Mouse (Mus musculus) intestine, postnatal 0 days (tissue): ENCODE data around the gene Osbpl2. TPM values are rescaled to one million over a fixed set of nuclear protein-coding genes. Genes with fewer than 3 reads are reported as not detected.
"Not testable (repeated sequence)": the region's sequence is repeated elsewhere in the genome, so short reads cannot be mapped to it uniquely, and the experiment has no call there.

Experiments used
- ATAC-seq: fragments of 200-750 bp; cut with Nextera tagmentation; 2 replicates; pipeline ENCODE4 v1.8.0; 2017; ENCODE audit warnings: mild to moderate bottlenecking, moderate TSS enrichment, moderate library complexity
- H3K27ac ChIP-seq: fragments of 300-500 bp; sonication (generic); 2 replicates; pipeline ENCODE4 v1.5.1; 2014; ENCODE audit warnings: mild to moderate bottlenecking, low read depth, low read length, moderate library complexity
- H3K27me3 ChIP-seq: fragments of 300-500 bp; sonication (generic); replicated peaks from 2 replicates; pipeline ENCODE4 v1.6.1; 2014; ENCODE audit warnings: low read length, mixed read lengths; ENCODE audit not compliant: control insufficient read depth, insufficient read depth
- H3K36me3 ChIP-seq: fragments of 300-500 bp; sonication (generic); 2 replicates; pipeline ENCODE4 v1.6.1; 2014; ENCODE audit warnings: mild to moderate bottlenecking, moderate library complexity; ENCODE audit not compliant: control insufficient read depth, insufficient read depth
- H3K4me1 ChIP-seq: fragments of 300-500 bp; sonication (generic); replicated peaks from 2 replicates; pipeline ENCODE4 v1.6.1; 2014; ENCODE audit warnings: antibody characterized with exemption, low read length, mixed read lengths; ENCODE audit not compliant: control insufficient read depth, insufficient read depth
- H3K4me2 ChIP-seq: fragments of 300-500 bp; sonication (generic); replicated peaks from 2 replicates; pipeline ENCODE4 v1.6.1; 2014; ENCODE audit warnings: low read depth, mild to moderate bottlenecking, moderate library complexity
- H3K4me3 ChIP-seq: fragments of 300-500 bp; sonication (generic); 2 replicates; pipeline ENCODE4 v1.5.1; 2014; ENCODE audit warnings: low read depth, low read length
- H3K9ac ChIP-seq: fragments of 300-500 bp; sonication (generic); 2 replicates; pipeline ENCODE4 v1.6.1; 2014; ENCODE audit warnings: mild to moderate bottlenecking, low read depth, low read length
- H3K9me3 ChIP-seq: fragments of 300-500 bp; sonication (generic); 2 replicates; pipeline ENCODE4 v1.6.1; 2016; ENCODE audit warnings: mixed run types; ENCODE audit not compliant: control insufficient read depth
- CTCF ChIP-seq: sonication (generic); IDR thresholded peaks from 2 replicates; pipeline ENCODE4 v1.5.1; 2016; ENCODE audit warnings: low read depth, mild to moderate bottlenecking, control low read depth, antibody characterized with exemption, moderate library complexity
- WGBS: fragments of 180-500 bp; shearing (Covaris S2); extraction: QIAGEN DNeasy Blood & Tissue Kit; methylation state at CpG from one replicate; pipeline ENCODE4 v1.1.7; 2014; 5-methylcytosine and 5-hydroxymethylcytosine counted together
- polyA plus RNA-seq: library from polyadenylated mRNA; unstranded; fragments of >200 nt; fragmentation: Nextera tagmentation; extraction: Ambion mirVana; gene quantifications from 2 replicates; pipeline ENCODE4 v1.2.1, GENCODE M21; 2015

The Osbpl2 gene
- polyA plus RNA-seq, 1 experiment from 2014 or later, result 22.9 TPM

DNA sequence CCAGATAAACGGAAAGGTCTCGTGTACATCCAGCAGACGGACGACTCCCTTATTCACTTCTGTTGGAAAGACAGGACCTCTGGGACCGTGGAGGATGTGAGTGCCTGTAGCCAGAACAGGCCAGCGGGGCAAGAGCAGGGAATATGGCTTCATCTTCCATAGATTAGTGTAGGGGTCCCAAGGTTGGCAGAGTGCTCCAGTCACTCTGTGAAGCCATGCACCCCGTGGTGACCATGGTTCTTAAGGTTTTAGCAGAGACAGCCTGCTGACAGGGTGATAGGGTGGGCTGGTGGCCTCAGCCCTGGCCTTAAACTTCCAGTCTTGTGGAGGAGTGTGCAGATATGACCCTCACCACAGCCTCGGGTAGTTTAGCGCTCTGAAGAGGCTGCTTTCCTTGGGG is 53.0 kb downstream of the Osbpl2 start:
- H3K27ac ChIP-seq, result peak overlapping the region; percentile 57; the same call in 1 of the 2 replicates
- peak overlapping the region; percentile 98 for H3K4me3 ChIP-seq
- H3K9ac ChIP-seq, result peak overlapping the region; percentile 97
- peak overlapping the region; percentile 88 for H3K4me2 ChIP-seq
- TF ChIP-seq CTCF, result no peak
- no peak for ATAC-seq
- H3K27me3 ChIP-seq, result no peaks in the 10 kb centered on the region
- no peaks in the 10 kb centered on the region for H3K9me3 ChIP-seq
- WGBS, result 3% methylated on average over 8 of the region's 9 CpGs
- no peaks in the 10 kb centered on the region for H3K4me1 ChIP-seq
- H3K36me3 ChIP-seq, result peaks cover 37% of the 10 kb centered on the region

DNA sequence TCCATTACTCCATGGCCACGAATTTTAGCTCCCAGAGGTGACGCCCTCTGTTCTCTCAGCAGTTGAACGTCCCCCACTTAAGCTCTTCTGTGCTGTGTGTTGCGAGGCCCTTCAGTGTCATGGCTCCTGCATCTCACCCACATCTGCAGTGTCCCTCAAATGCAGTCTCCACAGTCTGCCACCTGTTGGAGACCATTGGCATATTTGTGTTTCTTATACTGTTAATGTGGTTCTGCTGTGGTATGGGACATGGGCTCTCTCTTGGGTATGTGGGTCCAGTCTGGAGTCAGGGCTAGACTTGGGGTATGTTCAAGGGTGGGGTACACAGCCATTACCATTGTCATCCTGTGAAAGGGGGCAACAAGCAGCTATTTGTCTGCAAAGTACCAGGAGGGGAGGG is 54.1 kb downstream of the Osbpl2 start:
- H3K4me2 ChIP-seq, result peak overlapping the region; percentile 88
- no peak for ATAC-seq
- H3K9me3 ChIP-seq, result no peaks in the 10 kb centered on the region
- TF ChIP-seq CTCF, result peak; percentile 73
- no peaks in the 10 kb centered on the region for H3K27me3 ChIP-seq
- peaks cover 48% of the 10 kb centered on the region for H3K36me3 ChIP-seq
- H3K4me1 ChIP-seq, result no peaks in the 10 kb centered on the region
- H3K27ac ChIP-seq, result 0 out of 2 replicates have a peak overlapping the region, but pooled peaks have one; percentile 15
- peak overlapping the region; percentile 97; the same call in 1 of the 2 replicates for H3K9ac ChIP-seq
- 53% methylated on average over 4 of the region's 4 CpGs for WGBS
- peak overlapping the region; percentile 98; the same call in 1 of the 2 replicates for H3K4me3 ChIP-seq

DNA sequence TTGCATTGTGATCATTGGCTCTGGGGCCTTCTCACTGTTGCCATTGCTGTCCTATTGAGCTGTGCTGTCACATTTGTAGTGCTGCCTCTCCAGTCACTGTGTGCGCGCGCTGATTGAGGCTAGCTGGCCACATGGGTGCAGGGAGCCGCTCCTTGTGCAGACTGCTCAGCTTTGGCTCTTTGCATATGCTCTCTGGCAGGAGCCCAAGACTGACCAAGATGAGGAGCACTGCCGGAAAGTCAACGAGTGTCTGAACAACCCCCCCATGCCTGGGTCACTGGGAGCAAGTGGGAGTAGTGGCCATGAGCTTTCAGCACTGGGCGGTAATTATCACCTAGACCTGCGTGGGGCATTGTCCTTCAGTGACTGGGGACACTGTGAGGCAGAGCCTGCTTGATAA is 54.6 kb downstream of the Osbpl2 start:
- H3K27ac ChIP-seq, result 0 out of 2 replicates have a peak overlapping the region, but pooled peaks have one; percentile 15
- 79% methylated on average over 8 of the region's 8 CpGs for WGBS

DNA sequence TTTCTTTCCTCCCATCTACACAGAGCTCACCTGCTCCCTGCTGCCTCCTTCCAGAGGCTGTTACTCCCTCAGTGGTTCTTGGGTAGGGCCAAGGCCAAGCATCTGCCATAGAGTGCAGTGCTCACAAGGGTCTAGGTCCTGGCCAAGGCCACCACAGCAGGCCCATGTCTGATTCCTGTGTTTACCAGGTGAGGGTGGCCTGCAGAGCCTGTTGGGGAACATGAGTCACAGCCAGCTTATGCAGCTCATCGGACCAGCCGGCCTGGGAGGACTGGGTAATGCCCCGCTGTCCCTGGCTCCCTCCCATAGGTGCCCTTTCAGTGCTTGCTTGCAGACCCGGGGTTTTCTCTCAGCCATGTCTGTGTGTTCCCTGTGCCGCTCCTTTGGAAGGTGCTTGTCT is 55.0 kb downstream of the Osbpl2 start:
- no peaks in the 10 kb centered on the region for H3K27me3 ChIP-seq
- no peak overlapping the region for H3K27ac ChIP-seq
- ATAC-seq, result no peak
- no peak overlapping the region for H3K4me2 ChIP-seq
- H3K36me3 ChIP-seq, result peaks cover 57% of the 10 kb centered on the region
- WGBS, result 91% methylated on average over 5 of the region's 5 CpGs
- H3K4me3 ChIP-seq, result no peak overlapping the region
- no peak for TF ChIP-seq CTCF
- 0 out of 2 replicates have a peak overlapping the region, but pooled peaks have one; percentile 7 for H3K9ac ChIP-seq
- H3K9me3 ChIP-seq, result no peaks in the 10 kb centered on the region
- no peaks in the 10 kb centered on the region for H3K4me1 ChIP-seq

More for the DNA sequence above, 54.6 kb downstream of the Osbpl2 start:
- H3K4me1 ChIP-seq, H3K9ac ChIP-seq, H3K9me3 ChIP-seq, H3K4me3 ChIP-seq, H3K27me3 ChIP-seq, ATAC-seq, H3K4me2 ChIP-seq: not testable (repeated sequence)
- peaks cover 53% of the 10 kb centered on the region for H3K36me3 ChIP-seq

GRCm38 (mm10) chr2:180175725-180176124 is 56.6 kb downstream of the Osbpl2 start:
- TF ChIP-seq CTCF, result no peak
- Histone ChIP-seq H3K4me3 (no peak overlapping the region), H3K27ac (no peak overlapping the region), H3K36me3 (peaks cover 73% of the 10 kb centered on the region), H3K27me3 (no peaks in the 10 kb centered on the region), H3K9me3 (no peaks in the 10 kb centered on the region), H3K4me1 (no peaks in the 10 kb centered on the region), H3K4me2 (no peak overlapping the region), H3K9ac (no peak overlapping the region)
- ATAC-seq, result no peak
- 88% methylated on average over 7 of the region's 7 CpGs for WGBS

DNA sequence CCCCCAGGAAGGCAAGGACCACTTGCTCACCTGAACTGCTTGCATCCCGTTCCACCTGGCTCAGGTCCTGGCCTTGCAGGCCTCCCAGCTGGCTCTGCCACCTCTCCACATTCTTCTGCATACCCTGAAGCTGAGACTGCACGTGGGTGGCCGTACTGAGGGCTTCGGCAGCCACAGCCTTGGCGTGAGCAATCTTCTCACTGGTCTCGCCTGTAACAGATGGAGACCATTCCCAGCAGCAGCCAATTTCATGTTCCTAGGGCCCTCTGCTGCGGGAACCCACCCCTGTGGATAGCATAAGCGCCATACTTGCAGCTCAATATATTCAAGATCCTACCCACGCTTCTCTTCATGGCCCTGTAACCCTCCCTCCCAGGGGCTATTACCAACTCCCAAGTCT is 62.4 kb downstream of the Osbpl2 start:
- Histone ChIP-seq H3K4me1 (no peaks in the 10 kb centered on the region), H3K4me2 (no peak overlapping the region), H3K36me3 (peaks cover 47% of the 10 kb centered on the region), H3K27me3 (no peaks in the 10 kb centered on the region), H3K9me3 (no peaks in the 10 kb centered on the region), H3K27ac (no peak overlapping the region), H3K9ac (no peak overlapping the region), H3K4me3 (no peak overlapping the region)
- 76% methylated on average over 9 of the region's 9 CpGs for WGBS
- no peak for ATAC-seq
- TF ChIP-seq CTCF, result no peak
